Mouse (Mus musculus): Measurements from ENCODE around the gene Szrd1. TPM values are rescaled to one million over a fixed set of nuclear protein-coding genes. Genes with fewer than 3 reads are reported as not detected.

Gene Szrd1
- polyA plus RNA-seq (2012; rRNA removed; ENCODE audit: low replicate concordance) = 34.3 and 57.3 TPM in 2 replicates

DNA sequence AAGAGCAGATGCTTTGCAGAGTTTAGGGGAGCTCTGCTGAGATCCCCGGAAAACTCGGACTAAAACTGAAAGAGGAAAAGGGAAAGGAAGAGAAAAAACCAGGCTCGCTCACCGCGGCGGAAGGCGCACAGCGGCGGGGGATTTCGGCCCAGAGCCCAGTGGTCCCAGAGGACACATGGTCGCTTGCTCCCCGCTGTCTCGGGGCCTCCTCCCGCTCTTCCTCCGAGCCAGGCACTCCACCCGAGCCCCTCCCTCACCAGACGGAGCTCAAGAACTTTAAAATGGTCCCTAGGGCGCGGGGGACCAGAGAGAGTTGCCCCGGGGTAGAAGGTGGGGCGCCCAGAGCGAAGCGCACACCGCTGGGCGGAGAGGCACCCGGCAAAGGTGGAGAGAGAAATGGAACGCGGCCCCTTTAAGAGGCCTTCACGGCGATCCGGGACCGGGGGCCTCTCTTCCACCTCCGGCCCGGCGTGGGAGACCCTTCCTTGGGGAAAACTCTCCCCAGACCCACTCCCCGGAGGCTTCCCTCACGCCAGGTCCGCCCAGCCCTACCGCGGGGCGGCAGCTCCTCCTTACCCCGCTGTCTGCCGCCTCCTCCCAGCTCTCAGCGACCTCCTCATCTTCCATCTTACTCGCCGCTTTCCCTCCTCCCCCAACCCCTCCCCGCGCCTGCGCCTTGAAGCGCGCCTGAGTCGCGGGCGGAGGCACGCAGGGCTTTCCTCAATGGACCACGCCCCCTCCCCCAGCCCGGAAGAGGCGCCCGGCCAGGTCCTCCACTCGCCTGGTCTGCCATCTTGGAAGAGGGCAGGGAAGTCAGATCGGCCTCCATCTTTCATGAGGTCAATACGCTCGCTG is at the start of gene Szrd1:
Gene Szrd1, minus strand, starts transcription at position 660 of the 855 bp plus-strand sequence.

DNA sequence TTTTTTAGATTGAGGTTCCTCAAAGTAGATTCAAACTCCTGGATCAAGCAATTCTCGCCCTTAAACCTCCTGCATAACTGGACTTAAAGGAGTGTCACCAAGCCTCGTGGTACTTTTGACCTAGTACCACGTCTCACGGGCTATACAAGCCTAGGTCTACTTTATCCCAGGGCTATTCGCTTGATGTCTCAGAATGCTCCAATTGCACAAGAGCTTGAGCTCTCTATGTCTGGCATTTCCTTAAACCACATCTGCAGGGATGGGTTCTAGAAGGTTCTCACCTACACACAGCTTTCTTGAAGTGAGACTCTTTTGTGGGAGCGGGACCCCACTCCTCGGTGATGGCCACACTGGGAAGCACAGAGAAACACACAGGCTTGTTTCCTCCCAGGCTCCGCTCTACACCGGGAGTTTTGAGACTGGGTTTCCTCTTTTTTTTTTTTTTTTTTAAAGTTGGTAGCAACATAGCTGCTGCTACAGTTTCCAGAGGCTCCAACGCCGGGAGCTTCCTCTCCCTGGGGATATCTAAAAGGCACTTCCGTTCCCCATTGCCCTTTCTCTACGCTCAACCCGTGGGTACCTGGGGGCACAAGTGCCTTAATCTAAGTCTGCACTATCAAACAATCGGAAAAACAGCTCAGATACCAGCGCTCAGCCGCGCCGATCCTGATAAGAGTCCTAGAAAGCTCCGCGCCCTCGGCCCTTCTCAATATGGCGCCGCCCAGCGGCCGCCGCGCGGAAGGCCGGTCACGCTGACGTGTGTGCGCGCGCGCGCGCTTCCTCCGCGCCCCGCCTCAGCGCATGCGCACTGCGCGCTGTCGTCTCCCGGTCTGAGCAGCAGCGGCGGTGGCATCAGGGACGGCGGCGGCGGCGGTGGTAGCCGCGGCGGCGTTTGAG is 7.8 kb upstream of the Szrd1 start, which contains the start of gene Fbxo42:
Gene Fbxo42, plus strand, starts transcription at position 802 of the 897 bp plus-strand sequence.

DNA sequence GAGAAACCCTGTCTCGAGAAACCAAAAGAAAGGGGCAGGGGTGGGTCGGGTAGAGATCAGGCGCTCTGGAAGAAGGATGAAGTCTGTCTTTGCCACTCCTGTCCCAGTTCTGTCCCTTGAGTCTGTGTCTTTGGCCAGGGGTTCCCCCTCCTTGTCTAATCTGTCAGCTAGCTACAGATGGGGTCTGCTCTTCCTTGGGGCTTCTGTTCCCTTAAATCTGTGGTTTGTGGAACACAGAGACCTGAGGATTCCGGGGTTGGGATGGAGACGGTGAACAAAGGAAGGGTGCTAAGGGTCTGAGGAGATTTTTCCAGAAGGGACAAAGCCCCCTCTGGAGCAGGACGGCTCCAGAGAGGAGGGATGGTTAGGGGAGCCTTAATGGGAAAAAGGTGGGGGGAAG is 51.5 kb downstream of the Szrd1 start, which contains the start of gene Spata21:
Gene Spata21, plus strand, starts transcription at position 301 of the 400 bp plus-strand sequence.

DNA sequence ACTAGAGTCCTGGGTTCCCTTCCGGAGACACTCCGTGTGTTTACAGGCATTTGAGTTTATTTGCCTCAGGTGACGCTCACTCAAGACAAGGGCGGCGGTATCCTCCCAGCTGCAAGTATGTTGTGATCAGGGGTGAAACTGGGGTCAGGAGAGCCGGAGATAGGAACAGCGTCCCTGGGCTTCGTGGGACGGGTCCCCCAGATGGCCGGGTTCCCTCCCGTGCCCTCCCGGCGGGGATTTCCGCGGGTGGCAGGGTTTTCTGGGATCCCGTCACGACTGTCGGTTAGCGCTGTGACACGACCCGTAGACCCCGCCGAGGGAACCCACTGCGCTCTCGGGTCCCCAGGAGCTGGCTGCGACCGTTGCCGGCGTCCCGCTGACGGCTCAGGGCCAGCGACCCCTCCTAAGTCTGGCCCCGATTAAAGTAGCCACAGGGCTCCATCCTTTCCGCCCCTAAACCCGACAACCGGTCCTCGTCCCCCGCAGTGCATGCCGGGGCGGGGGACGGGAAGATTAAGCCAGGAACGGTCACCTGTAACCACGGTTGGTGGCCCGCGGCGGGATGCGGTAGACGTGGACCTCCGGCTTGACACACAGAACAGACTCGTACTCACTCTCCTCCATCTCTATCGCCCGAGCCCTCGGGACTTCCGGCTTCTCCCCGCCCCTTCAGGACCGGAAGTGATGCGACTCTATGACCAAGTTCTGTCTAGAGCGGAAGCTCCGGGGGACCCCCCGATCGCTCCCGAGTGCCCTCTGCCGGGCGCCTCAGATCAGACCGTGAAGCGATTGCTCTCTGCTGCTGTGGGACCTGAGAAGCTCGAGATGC is 61.7 kb downstream of the Szrd1 start, which contains the start of gene Necap2:
Gene Necap2, minus strand, starts transcription at position 677 of the 829 bp plus-strand sequence.

Other genes starting within 250 kb of the Szrd1 start
- gene Padi2, start 233.4 kb downstream of the Szrd1 start, polyA plus RNA-seq (2012; rRNA removed; ENCODE audit: low replicate concordance) = 18.7 and 47.7 TPM in 2 replicates
- 271 and 433 TPM in 2 replicates for gene Sdhb, start 178.6 kb downstream of the Szrd1 start, polyA plus RNA-seq (2012; rRNA removed; ENCODE audit: low replicate concordance)
- 138 and 272 TPM in 2 replicates for gene Atp13a2, start 152.9 kb downstream of the Szrd1 start, polyA plus RNA-seq (2012; rRNA removed; ENCODE audit: low replicate concordance)
- 169 and 198 TPM in 2 replicates for gene Mfap2, start 129.4 kb downstream of the Szrd1 start, polyA plus RNA-seq (2012; rRNA removed; ENCODE audit: low replicate concordance)
- 6.2 and 11.2 TPM in 2 replicates for gene Crocc, start 79.2 kb downstream of the Szrd1 start, polyA plus RNA-seq (2012; rRNA removed; ENCODE audit: low replicate concordance)
- gene Necap2, start 61.4 kb downstream of the Szrd1 start, polyA plus RNA-seq (2012; rRNA removed; ENCODE audit: low replicate concordance) = 69.7 and 101 TPM in 2 replicates
- gene Spata21, start 51.4 kb downstream of the Szrd1 start, polyA plus RNA-seq (2012; rRNA removed; ENCODE audit: low replicate concordance) = not detected in 2 replicates
- 14.7 and 18.9 TPM in 2 replicates for gene Fbxo42, start 8.1 kb upstream of the Szrd1 start, polyA plus RNA-seq (2012; rRNA removed; ENCODE audit: low replicate concordance)
- gene Rsg1, start 74.2 kb upstream of the Szrd1 start, polyA plus RNA-seq (2012; rRNA removed; ENCODE audit: low replicate concordance) = 0.85 and 0.94 TPM in 2 replicates
- 3.1 and 8.9 TPM in 2 replicates for gene Arhgef19, start 99.7 kb upstream of the Szrd1 start, polyA plus RNA-seq (2012; rRNA removed; ENCODE audit: low replicate concordance)
- gene Epha2, start 161.5 kb upstream of the Szrd1 start, polyA plus RNA-seq (2012; rRNA removed; ENCODE audit: low replicate concordance) = 9.6 and 9.7 TPM in 2 replicates
- 0.59 and 1.3 TPM in 2 replicates for gene Fam131c, start 228.4 kb upstream of the Szrd1 start, polyA plus RNA-seq (2012; rRNA removed; ENCODE audit: low replicate concordance)

Measured in mammary gland, adult 2 months (tissue).